Mouse (Mus musculus): ENCODE measurements around the gene Zc3h7b.

The Zc3h7b gene

GRCm38 (mm10) chr15:81814716-81815370 is 70.0 kb downstream of the Zc3h7b start:
- no peak for DNase-seq (ENCODE audit: low spot score)

GRCm38 (mm10) chr15:81818404-81818803 is 73.5 kb downstream of the Zc3h7b start:
- DNase-seq (ENCODE audit: low spot score) = no peak

- DNase-seq (ENCODE audit: low spot score) = no peak
Observed at GRCm38 (mm10) chr15:81822631-81823030, 77.8 kb downstream of the Zc3h7b start.

GRCm38 (mm10) chr15:81824832-81825231 is 80.0 kb downstream of the Zc3h7b start:
- DNase-seq (ENCODE audit: low spot score) = no peak

GRCm38 (mm10) chr15:81828426-81829207 is 83.8 kb downstream of the Zc3h7b start:
- DNase-seq (ENCODE audit: low spot score) = no peak

- no peak for DNase-seq (ENCODE audit: low spot score)
Observed at GRCm38 (mm10) chr15:81829208-81829580, 84.3 kb downstream of the Zc3h7b start.

GRCm38 (mm10) chr15:81830530-81830929 is 85.7 kb downstream of the Zc3h7b start:
- no peak for DNase-seq (ENCODE audit: low spot score)

- DNase-seq (ENCODE audit: low spot score) = peak; percentile 87
Observed at GRCm38 (mm10) chr15:81831136-81831825, 86.4 kb downstream of the Zc3h7b start.

GRCm38 (mm10) chr15:81832219-81832618 is 87.4 kb downstream of the Zc3h7b start:
- no peak for DNase-seq (ENCODE audit: low spot score)

- no peak for DNase-seq (ENCODE audit: low spot score)
Observed at GRCm38 (mm10) chr15:81833481-81833880, 88.6 kb downstream of the Zc3h7b start.

GRCm38 (mm10) chr15:81834171-81834841 is 89.4 kb downstream of the Zc3h7b start:
- DNase-seq (ENCODE audit: low spot score) = no peak

- DNase-seq (ENCODE audit: low spot score) = no peak
Observed at GRCm38 (mm10) chr15:81835007-81835880, 90.4 kb downstream of the Zc3h7b start.

- no peak for DNase-seq (ENCODE audit: low spot score)
Observed at GRCm38 (mm10) chr15:81836124-81836821, 91.4 kb downstream of the Zc3h7b start.

- DNase-seq (ENCODE audit: low spot score) = no peak
Observed at GRCm38 (mm10) chr15:81836966-81837920, 92.4 kb downstream of the Zc3h7b start.

- no peak for DNase-seq (ENCODE audit: low spot score)
Observed at GRCm38 (mm10) chr15:81838554-81839235, 93.8 kb downstream of the Zc3h7b start.

GRCm38 (mm10) chr15:81839634-81840033 is 94.8 kb downstream of the Zc3h7b start:
- no peak for DNase-seq (ENCODE audit: low spot score)

GRCm38 (mm10) chr15:81840306-81840705 is 95.4 kb downstream of the Zc3h7b start:
- DNase-seq (ENCODE audit: low spot score) = no peak

GRCm38 (mm10) chr15:81842275-81842674 is 97.4 kb downstream of the Zc3h7b start:
- DNase-seq (ENCODE audit: low spot score) = no peak

GRCm38 (mm10) chr15:81845033-81845625 is 100.3 kb downstream of the Zc3h7b start:
- DNase-seq (ENCODE audit: low spot score) = no peak
